Mouse (Mus musculus) intestine, postnatal 0 days (tissue): ENCODE data around the gene Inava. TPM values are rescaled to one million over a fixed set of nuclear protein-coding genes. Genes with fewer than 3 reads are reported as not detected.

Experiments used
- ATAC-seq: fragments of 200-750 bp; cut with Nextera tagmentation; 2 replicates; pipeline ENCODE4 v1.8.0; 2017; ENCODE audit warnings: mild to moderate bottlenecking, moderate TSS enrichment, moderate library complexity
- H3K27ac ChIP-seq: fragments of 300-500 bp; sonication (generic); 2 replicates; pipeline ENCODE4 v1.5.1; 2014; ENCODE audit warnings: mild to moderate bottlenecking, low read depth, low read length, moderate library complexity
- H3K27me3 ChIP-seq: fragments of 300-500 bp; sonication (generic); replicated peaks from 2 replicates; pipeline ENCODE4 v1.6.1; 2014; ENCODE audit warnings: low read length, mixed read lengths; ENCODE audit not compliant: control insufficient read depth, insufficient read depth
- H3K36me3 ChIP-seq: fragments of 300-500 bp; sonication (generic); 2 replicates; pipeline ENCODE4 v1.6.1; 2014; ENCODE audit warnings: mild to moderate bottlenecking, moderate library complexity; ENCODE audit not compliant: control insufficient read depth, insufficient read depth
- H3K4me1 ChIP-seq: fragments of 300-500 bp; sonication (generic); replicated peaks from 2 replicates; pipeline ENCODE4 v1.6.1; 2014; ENCODE audit warnings: antibody characterized with exemption, low read length, mixed read lengths; ENCODE audit not compliant: control insufficient read depth, insufficient read depth
- H3K4me2 ChIP-seq: fragments of 300-500 bp; sonication (generic); replicated peaks from 2 replicates; pipeline ENCODE4 v1.6.1; 2014; ENCODE audit warnings: low read depth, mild to moderate bottlenecking, moderate library complexity
- H3K4me3 ChIP-seq: fragments of 300-500 bp; sonication (generic); 2 replicates; pipeline ENCODE4 v1.5.1; 2014; ENCODE audit warnings: low read depth, low read length
- H3K9ac ChIP-seq: fragments of 300-500 bp; sonication (generic); 2 replicates; pipeline ENCODE4 v1.6.1; 2014; ENCODE audit warnings: mild to moderate bottlenecking, low read depth, low read length
- H3K9me3 ChIP-seq: fragments of 300-500 bp; sonication (generic); 2 replicates; pipeline ENCODE4 v1.6.1; 2016; ENCODE audit warnings: mixed run types; ENCODE audit not compliant: control insufficient read depth
- CTCF ChIP-seq: sonication (generic); IDR thresholded peaks from 2 replicates; pipeline ENCODE4 v1.5.1; 2016; ENCODE audit warnings: low read depth, mild to moderate bottlenecking, control low read depth, antibody characterized with exemption, moderate library complexity
- WGBS: fragments of 180-500 bp; shearing (Covaris S2); extraction: QIAGEN DNeasy Blood & Tissue Kit; methylation state at CpG from one replicate; pipeline ENCODE4 v1.1.7; 2014; 5-methylcytosine and 5-hydroxymethylcytosine counted together
- polyA plus RNA-seq: library from polyadenylated mRNA; unstranded; fragments of >200 nt; fragmentation: Nextera tagmentation; extraction: Ambion mirVana; gene quantifications from 2 replicates; pipeline ENCODE4 v1.2.1, GENCODE M21; 2015

Gene Inava
- polyA plus RNA-seq, 1 experiment from 2014 or later: 18.3 TPM

DNA sequence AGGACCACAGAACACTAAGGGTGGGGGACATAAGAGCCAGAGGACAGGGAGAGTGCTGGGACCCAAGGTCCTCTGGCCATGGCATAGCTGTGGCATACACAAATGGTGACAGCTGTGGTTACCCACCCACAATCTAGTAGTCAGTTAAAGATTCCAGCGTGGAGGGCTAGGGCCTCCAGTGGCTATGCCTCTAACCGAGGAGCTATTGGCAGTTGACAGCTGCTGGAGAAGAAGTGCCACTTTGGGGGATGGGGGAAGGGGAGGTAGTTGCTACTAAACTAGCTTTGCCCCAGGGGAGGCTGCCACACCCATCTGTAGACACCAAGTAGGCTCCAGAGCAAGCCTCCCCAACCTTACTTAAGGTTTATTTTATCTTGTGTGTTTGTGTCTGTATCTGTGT is 19.4 kb upstream of the Inava start:
- Histone ChIP-seq H3K36me3 (no peaks in the 10 kb centered on the region), H3K4me1 (no peaks in the 10 kb centered on the region; the same call in 1 of the 2 replicates), H3K9me3 (no peaks in the 10 kb centered on the region), H3K9ac (no peak overlapping the region), H3K27me3 (peaks cover 15% of the 10 kb centered on the region), H3K4me2 (no peak overlapping the region), H3K27ac (no peak overlapping the region), H3K4me3 (no peak overlapping the region)
- 36% methylated on average over 2 of the region's 2 CpGs for WGBS
- no peak for TF ChIP-seq CTCF
- no peak for ATAC-seq

DNA sequence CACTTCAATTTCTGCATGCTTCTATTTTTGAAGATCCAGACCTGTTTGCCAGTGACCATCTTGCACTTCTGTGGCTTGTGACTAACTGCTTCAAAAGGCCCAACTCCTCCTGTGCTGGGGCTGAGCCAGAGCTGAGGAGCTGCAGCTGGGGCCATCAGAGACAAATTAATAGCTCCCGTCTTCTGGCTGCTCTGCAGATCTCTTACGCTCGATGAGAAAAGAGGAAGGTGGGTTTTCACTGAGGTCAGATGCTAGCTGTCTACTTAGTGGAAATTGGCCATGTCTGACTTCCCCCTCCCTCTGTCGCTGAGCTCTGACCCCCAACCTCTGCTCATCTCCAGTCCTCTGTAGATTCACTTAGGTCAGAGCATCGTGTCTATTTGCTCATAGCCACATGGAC is 15.6 kb upstream of the Inava start:
- Histone ChIP-seq H3K27ac (no peak overlapping the region), H3K4me1 (no peaks in the 10 kb centered on the region; the same call in 1 of the 2 replicates), H3K4me2 (no peak overlapping the region), H3K4me3 (no peak overlapping the region), H3K9ac (no peak overlapping the region), H3K9me3 (no peaks in the 10 kb centered on the region), H3K36me3 (no peaks in the 10 kb centered on the region), H3K27me3 (no peaks in the 10 kb centered on the region)
- ATAC-seq: no peak
- no peak for TF ChIP-seq CTCF
- 51% methylated on average over 5 of the region's 5 CpGs for WGBS

DNA sequence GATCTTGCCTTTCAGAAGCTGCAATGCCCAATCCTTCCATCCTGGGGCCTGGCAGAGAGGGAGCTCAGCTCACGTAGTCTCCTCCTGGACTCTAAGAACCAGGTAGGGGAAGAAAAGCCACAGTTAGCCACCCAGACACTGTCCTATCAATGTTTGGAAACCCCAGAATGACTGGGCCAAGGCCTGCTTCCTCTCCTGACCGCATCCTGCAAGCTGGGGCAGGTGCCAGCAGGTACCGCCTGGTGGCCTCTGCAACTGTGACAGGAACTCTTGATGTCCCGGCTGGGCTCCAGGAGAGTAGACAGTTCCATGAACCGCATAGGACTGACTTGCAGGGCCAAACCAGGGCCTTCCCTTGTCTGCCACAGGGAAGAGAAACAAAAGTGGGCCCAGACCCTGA is 13.3 kb upstream of the Inava start:
- H3K27ac ChIP-seq: no peak overlapping the region
- TF ChIP-seq CTCF: no peak
- H3K9me3 ChIP-seq: no peaks in the 10 kb centered on the region
- no peaks in the 10 kb centered on the region for H3K27me3 ChIP-seq
- WGBS: 98% methylated on average over 5 of the region's 5 CpGs
- H3K36me3 ChIP-seq: no peaks in the 10 kb centered on the region
- ATAC-seq: no peak
- no peaks in the 10 kb centered on the region; the same call in 1 of the 2 replicates for H3K4me1 ChIP-seq
- no peak overlapping the region for H3K4me3 ChIP-seq
- no peak overlapping the region for H3K9ac ChIP-seq
- H3K4me2 ChIP-seq: no peak overlapping the region

DNA sequence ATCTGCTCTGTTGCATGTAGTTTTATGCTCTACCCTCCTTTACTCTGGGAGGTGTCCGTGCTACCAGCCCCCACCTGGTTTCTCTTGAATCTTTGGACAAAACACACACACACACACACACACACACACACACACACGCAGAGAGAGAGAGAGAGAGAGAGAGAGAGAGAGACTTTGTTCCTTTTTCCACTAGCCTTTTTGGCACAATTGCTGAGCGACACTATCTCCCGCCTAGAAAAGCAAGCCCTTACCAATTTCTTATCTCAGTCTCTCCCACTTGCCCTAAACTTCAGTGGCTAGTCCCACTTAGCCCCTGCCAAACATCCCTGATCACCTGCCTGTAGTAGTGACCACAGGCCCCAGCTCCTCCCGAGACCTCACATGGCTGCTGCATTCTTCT is 10.4 kb upstream of the Inava start:
- H3K27ac ChIP-seq: no peak overlapping the region
- no peaks in the 10 kb centered on the region for H3K9me3 ChIP-seq
- H3K4me2 ChIP-seq: no peak overlapping the region
- no peaks in the 10 kb centered on the region for H3K36me3 ChIP-seq
- no peak overlapping the region for H3K4me3 ChIP-seq
- H3K9ac ChIP-seq: no peak overlapping the region
- H3K4me1 ChIP-seq: no peaks in the 10 kb centered on the region
- WGBS: 85% methylated on average over 5 of the region's 5 CpGs
- no peaks in the 10 kb centered on the region for H3K27me3 ChIP-seq
- ATAC-seq: no peak
- no peak for TF ChIP-seq CTCF

DNA sequence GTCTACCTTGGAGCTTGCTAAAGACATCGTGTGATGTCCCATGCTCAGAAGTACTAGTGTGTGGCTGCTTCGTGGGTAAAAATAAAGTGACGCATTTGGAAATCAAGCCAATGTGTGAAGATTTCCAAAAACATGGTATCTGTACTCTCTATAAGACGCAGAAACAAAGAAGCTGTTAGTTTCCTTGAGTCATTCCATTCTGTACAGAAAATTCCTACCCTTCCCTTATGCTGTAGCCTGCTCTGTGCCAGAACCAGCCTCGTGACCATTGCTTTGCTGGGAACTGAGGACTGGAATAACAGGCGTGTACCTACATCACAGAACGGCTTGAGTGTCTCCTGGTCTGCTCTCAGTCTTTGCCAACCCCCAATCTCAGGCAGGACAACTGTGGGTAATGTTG is 7.7 kb upstream of the Inava start:
- Histone ChIP-seq H3K4me1 (no peaks in the 10 kb centered on the region), H3K9ac (no peak overlapping the region), H3K9me3 (no peaks in the 10 kb centered on the region), H3K4me3 (no peak overlapping the region), H3K36me3 (no peaks in the 10 kb centered on the region), H3K27ac (no peak overlapping the region), H3K4me2 (no peak overlapping the region), H3K27me3 (no peaks in the 10 kb centered on the region)
- WGBS: 86% methylated on average over 7 of the region's 7 CpGs
- no peak for TF ChIP-seq CTCF
- no peak for ATAC-seq

DNA sequence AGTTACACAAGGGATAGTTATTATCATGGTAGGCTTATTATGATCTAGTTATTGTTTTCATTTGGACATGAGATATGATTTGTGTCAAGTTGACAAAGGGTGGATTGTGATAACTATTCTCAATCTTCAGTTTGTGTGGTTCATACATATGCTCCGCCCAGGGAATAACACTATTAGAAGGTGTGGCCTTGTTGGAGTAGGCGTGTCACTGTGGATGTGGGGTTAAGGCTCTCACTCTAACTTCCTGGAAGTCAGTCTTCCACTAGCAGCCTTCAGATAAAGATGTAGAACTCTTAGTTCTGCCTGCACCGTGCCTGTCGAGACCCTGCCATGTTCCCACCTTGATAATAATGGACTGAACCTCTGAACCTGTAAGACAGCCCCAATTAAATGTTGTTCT is 4.4 kb upstream of the Inava start:
- no peak for ATAC-seq
- Histone ChIP-seq H3K4me2 (no peak overlapping the region), H3K27ac (no peak overlapping the region), H3K9ac (no peak overlapping the region), H3K36me3 (no peaks in the 10 kb centered on the region), H3K27me3 (no peaks in the 10 kb centered on the region), H3K9me3 (no peaks in the 10 kb centered on the region), H3K4me3 (no peak overlapping the region), H3K4me1 (0 out of 2 replicates have a peak, but pooled peaks cover 5% of the 10 kb centered on the region)
- 75% methylated on average over 4 of the region's 4 CpGs for WGBS
- no peak for TF ChIP-seq CTCF

DNA sequence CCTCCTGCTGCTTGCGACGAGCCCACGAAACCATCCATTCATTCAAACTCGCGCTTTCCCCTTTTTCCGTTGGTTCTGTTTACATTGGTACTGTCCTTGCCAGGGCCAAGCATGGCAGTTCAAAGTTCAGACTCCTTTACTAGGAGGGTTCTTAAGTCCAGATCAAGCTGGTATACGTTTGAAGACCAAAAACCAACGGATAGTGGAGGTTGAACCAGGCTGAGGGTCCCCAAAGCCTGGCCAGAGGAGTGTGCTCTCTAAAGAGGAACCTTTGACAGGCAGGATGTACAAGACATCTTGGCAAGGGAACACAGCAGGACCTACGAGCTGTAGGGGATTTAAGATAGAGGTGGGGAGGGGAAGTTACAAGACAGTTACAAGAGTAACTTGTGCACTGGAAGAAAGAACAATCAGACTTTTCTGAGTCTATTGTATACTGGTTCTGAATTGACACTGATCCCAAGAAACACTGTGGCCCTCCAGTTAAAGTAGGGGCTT is 580 bp upstream of the Inava start:
- H3K4me2 ChIP-seq: peak overlapping the region; percentile 92
- H3K36me3 ChIP-seq: no peaks in the 10 kb centered on the region
- H3K27ac ChIP-seq: no peak overlapping the region
- no peak for ATAC-seq
- 2% methylated on average over 9 of the region's 9 CpGs for WGBS
- no peaks in the 10 kb centered on the region for H3K27me3 ChIP-seq
- 0 out of 2 replicates have a peak, but pooled peaks cover 5% of the 10 kb centered on the region for H3K4me1 ChIP-seq
- H3K4me3 ChIP-seq: peak overlapping the region; percentile 54
- H3K9me3 ChIP-seq: no peaks in the 10 kb centered on the region
- 0 out of 2 replicates have a peak, but pooled peaks have one; percentile 69 for TF ChIP-seq CTCF
- H3K9ac ChIP-seq: peak overlapping the region; percentile 58
